Mouse (Mus musculus) small intestine, adult 2 months (tissue): ENCODE measurements around the gene Pycard. TPM values are rescaled to one million over a fixed set of nuclear protein-coding genes. Genes with fewer than 3 reads are reported as not detected.
A peak's percentile ranks its signal among the peaks of the same experiment; 100 is the strongest.
"Not testable (repeated sequence)": the region's sequence is repeated elsewhere in the genome, so short reads cannot be mapped to it uniquely, and the experiment has no call there.

Experiments used
- H3K27ac ChIP-seq: fragments of 200-500 bp; 2 replicates; pipeline ENCODE4 v1.5.1; 2012; ENCODE audit warnings: low read depth, low read length, control low read depth, inconsistent platforms; ENCODE audit not compliant: insufficient read depth
- H3K27me3 ChIP-seq: fragments of 200-500 bp; 2 replicates; pipeline ENCODE4 v1.6.1; 2012; ENCODE audit warnings: mild to moderate bottlenecking, moderate library complexity, low read length, inconsistent platforms; ENCODE audit not compliant: control insufficient read depth, insufficient read depth
- H3K36me3 ChIP-seq: fragments of 200-500 bp; 2 replicates; pipeline ENCODE4 v1.6.1; 2012; ENCODE audit warnings: mild to moderate bottlenecking, low read length, control low read depth, inconsistent platforms; ENCODE audit not compliant: control insufficient read depth, insufficient read depth
- H3K4me1 ChIP-seq: fragments of 200-500 bp; 2 replicates; pipeline ENCODE4 v1.6.1; 2012; ENCODE audit warnings: low read length, inconsistent platforms, mixed read lengths; ENCODE audit not compliant: control insufficient read depth, insufficient read depth, insufficient read length
- H3K4me3 ChIP-seq: fragments of 200-500 bp; 2 replicates; pipeline ENCODE4 v1.5.1; 2012; ENCODE audit warnings: low read depth, mild to moderate bottlenecking, control low read depth, inconsistent platforms, low read length, moderate library complexity
- CTCF ChIP-seq: fragments of 200-500 bp; IDR thresholded peaks from 2 replicates; pipeline ENCODE4 v1.5.1; 2012; ENCODE audit warnings: low read depth, mild to moderate bottlenecking, control low read depth, inconsistent platforms, low read length, moderate library complexity, mixed read lengths; ENCODE audit not compliant: insufficient replicate concordance, insufficient read length; ENCODE audit errors: extremely low read depth
- POLR2A ChIP-seq: fragments of 200-500 bp; IDR thresholded peaks from 2 replicates; pipeline ENCODE4 v1.6.1; 2012; ENCODE audit warnings: low read depth, mild to moderate bottlenecking, control low read depth, inconsistent platforms, low read length, moderate library complexity
- WGBS: fragments of 180-500 bp; shearing (Covaris S2); methylation state at CpG from one replicate; pipeline ENCODE4 v1.1.7; 2018; 5-methylcytosine and 5-hydroxymethylcytosine counted together
- polyA plus RNA-seq: library from polyadenylated mRNA; depleted of rRNA; stranded (reverse); fragments of >200 nt; gene quantifications from 2 replicates; pipeline ENCODE4 v1.2.3, GENCODE M21; 2012; rRNA removed

Gene Pycard
- polyA plus RNA-seq, 1 experiment = 952 TPM

GRCm38 (mm10) chr7:127952864-127953581 is 40.6 kb downstream of the Pycard start:
- no peak for TF ChIP-seq CTCF
- TF ChIP-seq POLR2A = no peak
- Histone ChIP-seq H3K36me3 (no peaks in the 10 kb centered on the region), H3K27ac (no peak overlapping the region), H3K27me3 (no peaks in the 10 kb centered on the region), H3K4me1 (peaks cover 2% of the 10 kb centered on the region; the same call in 1 of the 2 replicates), H3K4me3 (no peak overlapping the region)
- 45% methylated on average over 13 of the region's 13 CpGs for WGBS

- H3K36me3 ChIP-seq = no peaks in the 10 kb centered on the region
- no peak within 1 kb of the TSS for H3K4me3 ChIP-seq
- H3K27ac ChIP-seq = 0 out of 2 replicates have a peak within 1 kb of the TSS, but pooled peaks have one; percentile 9
- WGBS = 41% methylated on average over 6 of the region's 6 CpGs
- TF ChIP-seq CTCF = 0 out of 2 replicates have a peak, but pooled peaks have one; percentile 2
- no peak for TF ChIP-seq POLR2A
- peaks cover 17% of the 10 kb centered on the region; the same call in 1 of the 2 replicates for H3K4me1 ChIP-seq
- H3K27me3 ChIP-seq = no peaks in the 10 kb centered on the region
Observed at GRCm38 (mm10) chr7:127946470-127947023, 47.1 kb downstream of the Pycard start, which contains the start of gene Prss36. TSS of gene Prss36 (minus strand) at chr7:127946725.

GRCm38 (mm10) chr7:127944614-127945013 is 49.1 kb downstream of the Pycard start:
- 20% methylated on average over 23 of the region's 23 CpGs for WGBS
- H3K4me3 ChIP-seq = no peak overlapping the region
- peaks cover 17% of the 10 kb centered on the region; the same call in 1 of the 2 replicates for H3K4me1 ChIP-seq
- TF ChIP-seq POLR2A = no peak
- no peak for TF ChIP-seq CTCF
- H3K27me3 ChIP-seq = no peaks in the 10 kb centered on the region
- H3K27ac ChIP-seq = no peak overlapping the region
- no peaks in the 10 kb centered on the region for H3K36me3 ChIP-seq

- H3K27me3 ChIP-seq, H3K27ac ChIP-seq, H3K36me3 ChIP-seq, H3K4me3 ChIP-seq: not testable (repeated sequence)
- H3K4me1 ChIP-seq = peaks cover 11% of the 10 kb centered on the region; the same call in 1 of the 2 replicates
- WGBS = 43% methylated on average over 2 of the region's 2 CpGs
Observed at GRCm38 (mm10) chr7:127942097-127942496, 51.6 kb downstream of the Pycard start.

Other genes with a start within 250 kb of the Pycard start
- 23.2 and 53.0 TPM in 2 replicates for gene Fbxl19, start 249.3 kb downstream of the Pycard start, polyA plus RNA-seq
- 17.9 and 21.3 TPM in 2 replicates for gene Orai3, start 224.1 kb downstream of the Pycard start, polyA plus RNA-seq
- 5.2 and 9.2 TPM in 2 replicates for gene Setd1a, start 217.2 kb downstream of the Pycard start, polyA plus RNA-seq
- gene Gm49388, start 208.3 kb downstream of the Pycard start, polyA plus RNA-seq = 0.39 TPM in 1 of 2 replicates, not detected in the other
- 31.3 and 45.7 TPM in 2 replicates for gene Hsd3b7, start 193.3 kb downstream of the Pycard start, polyA plus RNA-seq
- gene Stx4a, start 169.6 kb downstream of the Pycard start, polyA plus RNA-seq = 27.3 and 68.2 TPM in 2 replicates
- gene Stx1b, start 169.3 kb downstream of the Pycard start, polyA plus RNA-seq = 1.2 and 1.8 TPM in 2 replicates
- 8.0 and 13.6 TPM in 2 replicates for gene Zfp646, start 117.6 kb downstream of the Pycard start, polyA plus RNA-seq
- gene Zfp668, start 117.0 kb downstream of the Pycard start, polyA plus RNA-seq = 3.7 and 7.1 TPM in 2 replicates
- 1.6 and 2.1 TPM in 2 replicates for gene Prss53, start 102.9 kb downstream of the Pycard start, polyA plus RNA-seq
- not detected in 2 replicates for gene Gm21974, start 98.4 kb downstream of the Pycard start, polyA plus RNA-seq
- 94.3 and 97.7 TPM in 2 replicates for gene Vkorc1, start 98.2 kb downstream of the Pycard start, polyA plus RNA-seq
- 54.4 and 68.3 TPM in 2 replicates for gene Bckdk, start 89.8 kb downstream of the Pycard start, polyA plus RNA-seq
- 5.2 and 8.3 TPM in 2 replicates for gene Kat8, start 81.4 kb downstream of the Pycard start, polyA plus RNA-seq
- gene Prss8, start 63.8 kb downstream of the Pycard start, polyA plus RNA-seq = 30.0 and 41.3 TPM in 2 replicates
- 2.6 and 3.3 TPM in 2 replicates for gene Prss36, start 47.1 kb downstream of the Pycard start, polyA plus RNA-seq
- gene Fus, start 26.4 kb downstream of the Pycard start, polyA plus RNA-seq = 90.6 and 184 TPM in 2 replicates
- gene Trim72, start 10.1 kb upstream of the Pycard start, polyA plus RNA-seq = 7.4 and 8.8 TPM in 2 replicates
- gene Itgam, start 68.8 kb upstream of the Pycard start, polyA plus RNA-seq = 3.1 and 3.3 TPM in 2 replicates
- 0.05 and 0.09 TPM in 2 replicates for gene Gm49368, start 68.8 kb upstream of the Pycard start, polyA plus RNA-seq
- gene Itgax, start 135.7 kb upstream of the Pycard start, polyA plus RNA-seq = 4.6 and 5.8 TPM in 2 replicates
- gene Itgad, start 160.5 kb upstream of the Pycard start, polyA plus RNA-seq = 0.61 and 1.4 TPM in 2 replicates
- gene Cox6a2, start 212.5 kb upstream of the Pycard start, polyA plus RNA-seq = 0.53 and 1.1 TPM in 2 replicates
- gene Armc5, start 243.5 kb upstream of the Pycard start, polyA plus RNA-seq = 24.7 and 57.1 TPM in 2 replicates
- gene 9130023H24Rik, start 244.2 kb upstream of the Pycard start, polyA plus RNA-seq = 0.60 and 0.71 TPM in 2 replicates